ENCODE assay signal across 8 mouse cellular contexts in genomic region chr11:70654923-70655570, GRCm38 (mm10). TPM values are rescaled to one million over a fixed set of nuclear protein-coding genes. Genes with fewer than 3 reads are reported as not detected.
DNase-seq lines count a peak whose midpoint lies in the region; ATAC-seq and TF ChIP-seq lines count a peak whose summit lies in the region.

No protein-coding gene starts in this region.

- ATAC-seq in cerebellum, adult (ENCODE audit: insufficient number of reproducible peaks, low FRiP score, low TSS enrichment): peak; percentile 50; the same call in 1 of the 2 replicates
- ATAC-seq in forebrain, embryonic 13.5 days: peak; percentile 42
- peak; percentile 71 for ATAC-seq in lung, postnatal 0 days

- peak overlapping the region; percentile 87 for H3K9ac ChIP-seq in ES-E14 (ENCODE audit: insufficient read depth, low read depth, low read length, poor library complexity, severe bottlenecking)
- peak overlapping the region; percentile 98 for H3K9ac ChIP-seq in forebrain, embryonic 13.5 days
- H3K9ac ChIP-seq in lung, postnatal 0 days (replicated peaks; ENCODE audit: low read depth): peak overlapping the region; percentile 98; the same call in 1 of the 2 replicates

- peak; percentile 54 for DNase-seq in ES-E14 (ENCODE audit: low read depth, low spot score)
- peak; percentile 86 to 87 for DNase-seq in heart, postnatal 14 days
- DNase-seq in kidney, postnatal 4 days: peak; percentile 89 to 93
- peak; percentile 94 for DNase-seq in lung, postnatal 0 days (ENCODE audit: low spot score)
- DNase-seq in ovary, postnatal 10 days (ENCODE audit: low spot score): peak; percentile 62
- DNase-seq in thymus, postnatal 0 days (ENCODE audit: low spot score): peak; percentile 84

- peak overlapping the region; percentile 83 for H3K27ac ChIP-seq in ES-E14 (ENCODE audit: insufficient read depth, low read depth, low read length, poor library complexity, severe bottlenecking)
- H3K27ac ChIP-seq in forebrain, embryonic 13.5 days: peak overlapping the region; percentile 97
- peak overlapping the region; percentile 99 for H3K27ac ChIP-seq in lung, postnatal 0 days (ENCODE audit: low read length)

- H3K4me1 ChIP-seq in ES-E14 (ENCODE audit: control insufficient read depth in 2 of 2, insufficient read depth in 2 of 2, low read length in 2 of 2, poor library complexity in 1 of 2): peaks cover 8 to 25% of the 10 kb centered on the region in 2 experiments; a peak in 3 of 4 replicates
- H3K4me1 ChIP-seq in forebrain, embryonic 13.5 days: peaks cover 42% of the 10 kb centered on the region
- H3K4me1 ChIP-seq in lung, postnatal 0 days (ENCODE audit: insufficient read depth, low read depth, low read length): peaks cover 22% of the 10 kb centered on the region

- no peak for TF ChIP-seq CTCF in lung, postnatal 0 days (IDR thresholded peaks at IDR 0.05)

- H3K27me3 ChIP-seq in forebrain, embryonic 13.5 days: no peaks in the 10 kb centered on the region
- no peaks in the 10 kb centered on the region for H3K27me3 ChIP-seq in lung, postnatal 0 days (replicated peaks; ENCODE audit: insufficient read depth, low read length)

- intact Hi-C loops in heart, postnatal 14 days (cut with DNase I): loop anchor here (2.0 to 10.0 kb wide), 2 partner anchors 32 to 660 kb away; partner anchors contain the start of genes Gabarap and Phf23

- H3K4me3 ChIP-seq in ES-E14 (ENCODE audit: insufficient read depth in 1 of 2, low read depth in 1 of 2, low read length in 2 of 2, poor library complexity in 1 of 2, severe bottlenecking in 1 of 2): peak overlapping the region; percentile 89 to 98
- peak overlapping the region; percentile 100 for H3K4me3 ChIP-seq in forebrain, embryonic 13.5 days
- H3K4me3 ChIP-seq in lung, postnatal 0 days (ENCODE audit: low read depth, low read length): peak overlapping the region; percentile 99

- under 1% methylated on average over 48 of the region's 48 CpGs for WGBS in forebrain, embryonic 13.5 days
- WGBS in lung, postnatal 0 days: under 1% methylated on average over 48 of the region's 48 CpGs

- in situ Hi-C loops in ES-E14 (cut with MboI; ENCODE audit: low sequenced_read_pairs in 2 of 2, unreplicated experiment in 2 of 2): no loop called here

- peak overlapping the region; percentile 93 for H3K4me2 ChIP-seq in forebrain, embryonic 13.5 days
- H3K4me2 ChIP-seq in lung, postnatal 0 days (replicated peaks; ENCODE audit: low read depth, low read length): peak overlapping the region; percentile 74

- peaks cover 34% of the 10 kb centered on the region for H3K36me3 ChIP-seq in ES-E14 (ENCODE audit: control insufficient read depth, insufficient read depth, low read length, poor library complexity, severe bottlenecking)
- H3K36me3 ChIP-seq in forebrain, embryonic 13.5 days (ENCODE audit: poor library complexity, severe bottlenecking): peaks cover 30% of the 10 kb centered on the region
- H3K36me3 ChIP-seq in lung, postnatal 0 days (ENCODE audit: insufficient read depth, low read length): peaks cover 18% of the 10 kb centered on the region

- no peaks in the 10 kb centered on the region for H3K9me3 ChIP-seq in ES-E14 (ENCODE audit: control insufficient read depth, insufficient read depth, low read depth, low read length)
- no peaks in the 10 kb centered on the region for H3K9me3 ChIP-seq in forebrain, embryonic 13.5 days (replicated peaks)
- H3K9me3 ChIP-seq in lung, postnatal 0 days (ENCODE audit: low read length): no peaks in the 10 kb centered on the region

- TF ChIP-seq EP300 in lung, postnatal 0 days (IDR thresholded peaks at IDR 0.05): peak; percentile 22; the same call in 1 of the 2 replicates

TF ChIP-seq in ES-E14, 5 proteins besides CTCF, POLR2A, EP300 and RAD21:
- TF ChIP-seq HCFC1 (IDR thresholded peaks at IDR 0.05; ENCODE audit: borderline replicate concordance, insufficient read depth, low read length) (no peak), MAFK (IDR thresholded peaks at IDR 0.05; ENCODE audit: insufficient read depth, low read depth, low read length) (no peak), ZC3H11A (IDR thresholded peaks at IDR 0.05; ENCODE audit: borderline replicate concordance, low read depth, low read length) (no peak), ZNF384 (IDR thresholded peaks at IDR 0.05; ENCODE audit: low read depth, low read length) (no peak), CHD2 (IDR thresholded peaks at IDR 0.05; ENCODE audit: low read depth, low read length) (peak; percentile 49; the same call in 1 of the 2 replicates)

RNA-seq across cellular contexts. Expression of gene Pfn1, which starts 0.6 kb away (rescaled TPM):
- 474 and 732 TPM in 2 replicates for total RNA-seq in ES-E14 (2012; rRNA removed)
- polyA plus RNA-seq in forebrain, embryonic 13.5 days (2015; fragmentation: Nextera tagmentation; extraction: Ambion mirVana): 919 and 977 TPM in 2 replicates
- 100 to 1,000 TPM; 326 to 379 TPM for total RNA-seq in heart, postnatal 14 days (2021)
- 1,176 and 1,206 TPM in 2 replicates for polyA plus RNA-seq in lung, postnatal 0 days (2015; fragmentation: Nextera tagmentation; extraction: Ambion mirVana)
- 2,783 and 3,382 TPM in 2 replicates for polyA plus RNA-seq in thymus, postnatal 0 days (2015; fragmentation: Nextera tagmentation; extraction: Ambion mirVana)

RNA-seq across cellular contexts. Expression of gene Eno3, which starts 2.0 kb away (rescaled TPM):
- total RNA-seq in ES-E14 (2012; rRNA removed): 21.1 and 31.7 TPM in 2 replicates
- polyA plus RNA-seq in forebrain, embryonic 13.5 days (2015; fragmentation: Nextera tagmentation; extraction: Ambion mirVana): 7.1 and 7.4 TPM in 2 replicates
- 1,000 to 10,000 TPM; 1,878 to 1,971 TPM for total RNA-seq in heart, postnatal 14 days (2021)
- 20.8 and 23.1 TPM in 2 replicates for polyA plus RNA-seq in lung, postnatal 0 days (2015; fragmentation: Nextera tagmentation; extraction: Ambion mirVana)
- polyA plus RNA-seq in thymus, postnatal 0 days (2015; fragmentation: Nextera tagmentation; extraction: Ambion mirVana): 13.1 and 14.7 TPM in 2 replicates

RNA-seq across cellular contexts. Expression of gene Slc25a11, which starts 7.8 kb away (rescaled TPM):
- 84.5 and 97.4 TPM in 2 replicates for total RNA-seq in ES-E14 (2012; rRNA removed)
- 156 and 165 TPM in 2 replicates for polyA plus RNA-seq in forebrain, embryonic 13.5 days (2015; fragmentation: Nextera tagmentation; extraction: Ambion mirVana)
- 100 to 1,000 TPM; 438 to 444 TPM for total RNA-seq in heart, postnatal 14 days (2021)
- polyA plus RNA-seq in lung, postnatal 0 days (2015; fragmentation: Nextera tagmentation; extraction: Ambion mirVana): 118 and 121 TPM in 2 replicates
- polyA plus RNA-seq in thymus, postnatal 0 days (2015; fragmentation: Nextera tagmentation; extraction: Ambion mirVana): 137 and 139 TPM in 2 replicates

RNA-seq across cellular contexts. Expression of gene Rnf167, which starts 8.0 kb away (rescaled TPM):
- total RNA-seq in ES-E14 (2012; rRNA removed): 113 and 157 TPM in 2 replicates
- polyA plus RNA-seq in forebrain, embryonic 13.5 days (2015; fragmentation: Nextera tagmentation; extraction: Ambion mirVana): 108 and 119 TPM in 2 replicates
- 10 to 100 TPM; 52.0 to 54.4 TPM for total RNA-seq in heart, postnatal 14 days (2021)
- 112 and 119 TPM in 2 replicates for polyA plus RNA-seq in lung, postnatal 0 days (2015; fragmentation: Nextera tagmentation; extraction: Ambion mirVana)
- polyA plus RNA-seq in thymus, postnatal 0 days (2015; fragmentation: Nextera tagmentation; extraction: Ambion mirVana): 214 and 226 TPM in 2 replicates

RNA-seq across cellular contexts. Expression of gene Spag7, which starts 14.2 kb away (rescaled TPM):
- total RNA-seq in ES-E14 (2012; rRNA removed): 68.0 and 74.5 TPM in 2 replicates
- 173 and 177 TPM in 2 replicates for polyA plus RNA-seq in forebrain, embryonic 13.5 days (2015; fragmentation: Nextera tagmentation; extraction: Ambion mirVana)
- 10 to 100 TPM; 83.4 to 84.4 TPM for total RNA-seq in heart, postnatal 14 days (2021)
- polyA plus RNA-seq in lung, postnatal 0 days (2015; fragmentation: Nextera tagmentation; extraction: Ambion mirVana): 84.6 and 95.5 TPM in 2 replicates
- 63.7 and 85.0 TPM in 2 replicates for polyA plus RNA-seq in thymus, postnatal 0 days (2015; fragmentation: Nextera tagmentation; extraction: Ambion mirVana)

Comparison
In these comparisons a context has a peak if more than half of its experiments do, and no peak if none do; other contexts are left out.
1. Peak in every context shown above with its lines: DNase-seq, ATAC-seq, H3K4me3 ChIP-seq and H3K27ac ChIP-seq.